Mouse (Mus musculus): ENCODE measurements at regions not wholly inside any gene's neighbourhood (a gene's known extent, or its start where the extent isn't known, plus 50 kb on each side); places are given as distances from the start of the nearest gene placed in this dataset.

DNA sequence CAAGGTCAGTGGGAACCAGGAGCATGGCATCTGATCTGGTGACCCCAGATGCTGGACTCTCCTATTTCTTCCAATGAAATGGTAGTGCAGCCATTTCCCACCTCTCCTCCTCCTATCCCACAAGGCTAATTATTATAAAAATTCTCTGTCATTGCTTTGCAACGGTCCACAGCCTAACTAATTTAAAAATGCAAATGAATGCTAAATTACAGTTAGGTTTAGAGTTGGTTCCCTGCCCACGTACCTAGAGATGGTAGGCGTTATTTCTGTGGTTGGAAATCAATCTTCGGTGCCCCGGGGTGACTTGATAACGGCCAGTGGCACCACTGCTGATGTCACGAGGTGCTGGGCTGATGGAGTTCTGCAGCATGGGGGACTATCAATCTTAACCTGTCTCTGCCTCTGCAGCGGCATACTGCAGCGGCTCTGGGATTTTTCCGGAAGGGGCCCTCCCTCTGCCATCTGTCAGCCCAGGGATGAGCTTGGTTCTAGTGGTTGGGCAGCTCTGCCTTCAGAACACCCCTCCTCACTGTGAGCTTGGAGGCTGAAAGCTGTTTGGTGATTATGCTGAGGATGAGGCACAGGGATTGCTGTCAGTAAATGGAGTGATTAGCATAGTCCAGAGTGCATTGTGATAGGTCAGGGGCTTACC lies 66.5 kb downstream of the Nmur2 start:
- no peak for DNase-seq

GRCm38 (mm10) chr11:55966580-55966979 lies 74.2 kb downstream of the Nmur2 start:
- no peak for DNase-seq

DNA sequence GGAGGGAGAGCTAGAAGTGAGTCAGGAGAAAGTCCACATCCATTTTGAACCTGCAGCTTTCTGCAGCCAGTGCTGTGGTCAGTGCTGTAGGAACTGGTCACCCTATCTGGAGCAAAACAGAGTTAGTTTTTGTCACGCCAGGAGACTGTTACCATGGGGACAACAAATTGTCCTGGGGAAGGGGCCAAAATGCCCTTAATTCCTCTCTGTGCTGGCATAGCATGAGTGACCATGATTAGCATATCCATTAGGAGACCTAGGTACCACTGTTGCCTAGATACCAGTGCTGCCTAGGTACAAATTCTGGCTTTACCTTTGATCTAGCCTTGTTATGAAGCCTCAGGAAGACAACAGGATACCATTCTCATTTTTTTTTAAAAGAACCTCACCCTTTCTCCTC lies 82.4 kb downstream of the Nmur2 start:
- peak in 1 of 2 experiments; percentile 2 for DNase-seq

GRCm38 (mm10) chr11:55957355-55957754 lies 83.5 kb downstream of the Nmur2 start:
- no peak for DNase-seq

DNA sequence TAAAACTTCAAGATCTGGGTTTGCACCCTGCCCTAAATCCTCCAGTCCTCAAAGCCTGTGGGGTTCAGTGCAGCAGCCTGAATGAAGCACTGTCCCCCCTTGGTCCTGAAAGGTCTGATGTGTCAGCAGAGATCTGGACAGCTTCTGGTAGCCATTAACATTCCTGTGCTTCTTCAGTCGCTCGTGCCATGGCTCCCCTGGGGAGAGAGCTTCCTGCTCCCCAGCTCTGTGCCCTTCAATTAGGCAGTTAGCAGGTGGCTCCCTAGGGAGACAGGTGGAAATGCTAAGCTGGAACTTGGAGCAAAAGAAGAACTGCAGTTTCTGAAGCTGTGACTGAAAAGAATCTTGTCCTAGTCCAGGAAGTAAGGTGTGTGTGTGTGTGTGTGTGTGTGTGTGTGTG lies 87.1 kb downstream of the Nmur2 start:
- DNase-seq: no peak

GRCm38 (mm10) chr11:55949596-55949995 lies 91.2 kb downstream of the Nmur2 start:
- DNase-seq: no peak

- no peak for DNase-seq
Measured at GRCm38 (mm10) chr11:55946629-55947240, 94.1 kb downstream of the Nmur2 start.

DNA sequence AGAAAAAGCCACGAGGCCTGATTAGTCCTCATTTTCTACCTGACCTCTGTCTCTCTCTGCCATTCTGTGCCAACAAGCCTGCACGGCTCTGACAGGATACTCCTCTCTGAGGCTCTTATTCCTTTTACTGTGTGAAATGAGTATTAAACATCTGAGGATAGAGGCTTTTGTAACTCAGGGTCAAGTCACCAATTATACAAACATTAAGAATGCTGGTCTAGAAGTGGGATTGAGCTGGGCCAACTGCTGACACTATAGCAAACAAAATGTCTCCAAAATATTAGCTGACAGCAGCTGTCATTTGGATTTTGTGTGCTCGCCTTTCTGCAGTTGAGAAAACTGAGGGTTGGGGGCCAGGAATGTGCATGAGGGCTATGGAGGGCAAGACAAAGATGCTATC lies 94.8 kb downstream of the Nmur2 start:
- DNase-seq: no peak

GRCm38 (mm10) chr11:55939983-55940382 lies 100.8 kb downstream of the Nmur2 start:
- DNase-seq: no peak

DNA sequence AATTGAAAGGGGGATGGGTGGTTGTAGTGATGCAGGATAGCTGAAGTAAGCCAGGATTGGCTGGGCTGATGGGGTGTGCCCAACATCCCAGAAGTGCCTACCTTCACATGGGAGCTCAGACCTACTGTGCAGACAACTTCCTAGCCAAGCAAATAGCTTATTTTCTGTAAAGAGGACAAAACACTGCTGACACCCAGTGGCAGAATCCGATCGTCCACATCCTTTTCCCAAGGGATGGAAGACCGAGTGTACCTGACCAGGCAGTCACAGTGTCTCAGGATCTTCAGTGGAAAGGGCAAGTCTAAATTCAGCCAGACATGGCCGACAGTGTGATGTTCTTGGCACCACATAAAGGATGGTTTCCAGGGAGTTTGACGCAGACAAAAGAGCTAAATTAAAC lies 114.4 kb downstream of the Nmur2 start:
- DNase-seq: no peak

DNA sequence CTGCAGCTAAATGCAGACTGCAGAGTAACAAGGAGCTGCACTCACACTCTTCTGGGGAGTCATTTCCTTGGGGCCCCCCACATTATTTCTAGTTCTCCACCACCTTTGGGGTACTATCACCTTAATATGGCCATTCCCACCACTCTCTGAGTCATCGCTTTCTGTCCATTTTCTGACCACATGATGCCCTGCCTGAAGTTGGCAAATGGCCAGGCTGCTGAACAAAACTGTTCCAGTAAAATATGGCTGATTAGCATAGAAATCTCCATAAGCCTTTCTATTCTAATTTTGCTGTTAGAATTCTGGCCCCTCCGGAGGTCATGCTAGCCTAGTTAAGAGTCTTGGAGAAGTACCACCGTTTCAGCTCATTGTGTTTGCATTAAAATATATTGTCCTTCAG lies 121.7 kb downstream of the Nmur2 start:
- DNase-seq: peak in 1 of 2 experiments; percentile 1

GRCm38 (mm10) chr11:55918411-55918810 lies 122.4 kb downstream of the Nmur2 start:
- no peak for DNase-seq

DNA sequence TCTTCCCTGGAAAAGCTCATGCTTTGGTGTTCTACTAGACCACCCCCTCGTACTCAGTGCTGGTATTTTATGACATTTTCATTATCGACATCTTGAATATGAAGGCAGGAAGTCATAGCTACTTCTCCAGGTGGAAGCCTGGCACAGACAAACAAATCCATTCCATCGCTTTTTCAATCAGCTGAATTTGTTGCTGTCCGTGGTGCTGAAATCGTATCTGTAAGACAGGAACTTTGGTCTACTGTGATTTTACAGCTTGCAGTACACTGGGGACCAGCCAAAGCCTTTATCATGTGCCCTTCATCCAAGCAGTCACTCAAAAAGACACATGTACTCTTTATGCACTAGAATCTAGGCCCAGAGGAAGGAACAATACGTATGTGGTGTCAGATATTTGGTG lies 143.3 kb downstream of the Nmur2 start:
- peak; percentile 12 to 71 for DNase-seq

DNA sequence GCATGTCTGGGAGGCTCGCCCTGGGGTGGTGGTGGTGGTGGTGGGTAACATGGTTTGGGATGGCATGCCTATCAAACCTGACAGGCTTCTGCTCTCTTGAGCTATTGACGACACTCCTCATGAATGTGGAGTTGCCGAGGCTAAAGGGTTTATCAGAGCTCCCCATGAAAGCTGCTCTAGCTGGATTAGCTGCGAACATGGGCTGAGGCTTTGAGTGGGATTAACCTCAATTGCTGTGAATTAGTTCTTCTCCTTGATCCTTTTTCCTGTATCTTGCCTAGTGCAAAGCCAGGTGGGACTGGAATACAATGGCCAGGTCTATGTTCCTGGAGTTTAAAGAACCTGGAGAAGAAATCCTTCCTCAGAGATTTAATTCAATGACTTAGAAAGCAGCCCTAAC lies 150.6 kb downstream of the Nmur2 start:
- no peak for DNase-seq

DNA sequence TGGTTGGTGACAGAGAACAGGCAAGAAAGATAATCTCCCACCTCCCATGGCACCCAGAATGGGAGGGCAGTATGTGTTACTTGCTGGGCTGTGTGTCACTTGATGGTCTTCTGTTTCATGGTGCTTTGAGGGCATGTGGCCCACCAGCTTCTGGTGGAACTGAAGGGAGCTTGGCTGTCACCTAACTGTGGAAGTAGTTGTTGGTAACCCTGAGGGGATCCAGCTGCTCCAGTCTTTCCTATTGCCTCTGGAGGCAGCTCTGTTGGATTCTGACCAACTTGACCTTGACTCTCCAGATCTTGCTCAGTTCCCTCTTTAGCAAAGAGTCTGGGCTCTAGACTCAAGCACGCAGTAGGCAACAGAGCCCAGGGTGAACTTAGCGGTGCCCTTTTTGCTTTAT lies 162.2 kb downstream of the Nmur2 start:
- no peak for DNase-seq

GRCm38 (mm10) chr11:55867141-55867540 lies 173.7 kb downstream of the Nmur2 start:
- DNase-seq: no peak

DNA sequence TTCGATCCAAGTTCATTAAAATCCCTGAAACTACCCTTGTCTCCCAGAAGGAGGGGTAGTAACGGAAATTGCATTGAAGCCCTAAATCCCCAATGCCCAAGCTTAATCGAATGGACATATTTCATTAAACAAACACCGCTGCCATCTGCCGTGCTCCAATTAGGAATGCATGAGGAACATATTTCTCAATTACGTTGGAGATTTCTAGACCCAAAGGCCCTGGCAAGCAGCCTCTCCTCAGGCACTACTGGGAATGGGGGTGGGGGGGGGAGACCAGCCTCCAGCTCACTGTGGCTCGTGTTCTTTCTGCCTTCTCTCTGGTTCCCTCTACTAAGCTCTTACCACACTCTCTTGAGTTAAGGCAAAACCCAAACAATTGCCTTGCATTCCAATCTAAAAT lies 181.6 kb downstream of the Nmur2 start:
- DNase-seq: no peak

DNA sequence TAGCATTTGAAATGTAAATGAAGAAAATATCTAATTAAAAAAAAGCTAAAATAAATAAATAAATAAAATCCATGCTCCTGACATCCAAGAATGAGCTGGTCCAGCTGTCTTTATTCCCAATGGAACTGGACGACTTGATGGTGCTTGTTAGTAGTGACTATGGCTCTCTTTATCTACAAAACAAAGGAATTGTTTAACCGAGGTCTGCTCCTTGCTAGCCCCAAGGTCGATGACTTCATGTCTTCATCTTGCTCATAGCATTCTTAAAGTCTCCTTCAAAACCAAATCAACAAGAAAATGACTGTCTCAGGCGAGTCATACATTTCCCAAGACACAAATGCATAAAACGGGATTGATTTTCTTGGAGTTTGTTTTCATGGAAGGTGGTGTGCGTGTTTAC lies 212.5 kb upstream of the Glra1 start:
- no peak for DNase-seq

- no peak for DNase-seq
Measured at GRCm38 (mm10) chr11:55816566-55816965, 208.6 kb upstream of the Glra1 start.

DNA sequence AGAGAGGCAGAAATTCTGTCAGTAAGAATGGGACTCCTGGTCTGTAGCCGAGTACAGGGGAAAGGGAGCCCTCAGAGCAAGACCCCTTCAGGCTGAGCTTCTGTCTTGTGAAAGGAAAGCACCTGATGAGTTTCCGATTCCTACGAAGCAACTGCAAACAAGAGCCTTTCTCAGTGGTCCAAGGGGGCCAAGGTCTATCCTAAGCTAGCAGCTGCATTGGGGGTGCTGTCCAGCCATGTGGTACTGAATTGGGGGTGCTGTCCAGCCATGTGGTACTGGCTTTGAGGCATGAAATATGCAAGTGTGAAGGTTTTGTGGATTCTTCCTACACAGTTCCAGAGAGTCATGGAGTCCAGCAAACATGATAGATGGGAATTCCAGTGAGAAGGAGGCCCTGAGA lies 202.7 kb upstream of the Glra1 start:
- DNase-seq: no peak

DNA sequence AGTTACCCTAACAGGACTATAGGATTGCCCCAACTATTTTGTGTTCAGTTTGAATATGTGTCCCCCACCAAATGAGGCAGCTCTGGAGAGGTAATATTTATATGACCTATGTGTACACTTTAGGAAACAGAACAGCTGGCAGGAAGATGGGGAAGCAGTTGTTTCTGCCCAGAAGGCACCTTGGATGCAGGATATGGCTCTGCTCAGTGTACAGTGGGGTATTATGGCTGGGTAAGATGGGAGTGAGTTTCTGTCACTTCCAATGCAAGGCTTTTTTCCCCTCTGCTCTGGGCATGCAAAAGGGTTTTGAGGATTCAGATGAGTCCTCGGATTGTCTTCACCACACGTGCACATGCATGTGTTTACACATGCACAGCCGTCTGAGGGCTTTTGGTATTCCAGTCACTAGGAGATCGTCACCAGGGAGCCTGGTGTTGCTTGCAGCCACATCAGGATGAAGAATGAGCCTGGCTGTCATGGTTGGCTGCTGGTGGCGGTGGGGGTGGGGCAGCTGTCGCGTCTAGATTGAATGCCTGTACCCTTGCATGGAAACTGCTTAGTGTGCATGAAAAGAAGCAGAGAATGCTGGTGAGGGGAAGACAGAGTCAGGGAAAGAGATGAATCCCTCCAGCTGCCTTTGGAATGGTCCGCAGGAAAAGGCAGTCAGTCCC lies 183.3 kb upstream of the Glra1 start:
- DNase-seq: no peak

DNA sequence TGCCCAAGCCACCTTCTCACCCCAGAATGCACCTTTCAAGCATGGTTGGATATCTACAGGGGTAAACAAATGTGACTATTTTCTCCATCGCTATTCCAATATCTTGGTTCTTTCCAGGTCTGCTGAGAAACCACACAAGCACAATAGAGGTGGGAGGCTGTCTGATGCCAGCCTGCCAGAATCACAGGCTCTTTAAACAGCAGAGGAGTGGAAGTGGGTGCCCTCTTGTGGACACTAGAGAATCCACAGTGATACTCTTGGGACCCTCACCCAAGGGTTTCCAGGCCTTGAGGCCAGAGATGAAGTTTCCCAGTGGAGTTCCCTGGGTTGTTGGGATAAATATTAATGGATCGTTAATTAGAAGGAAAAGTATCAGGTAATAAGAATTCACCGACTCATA lies 181.6 kb upstream of the Glra1 start:
- peak in 1 of 2 experiments; percentile 1 for DNase-seq

- DNase-seq: no peak
Measured at GRCm38 (mm10) chr11:55781044-55781443, 173.0 kb upstream of the Glra1 start.

DNA sequence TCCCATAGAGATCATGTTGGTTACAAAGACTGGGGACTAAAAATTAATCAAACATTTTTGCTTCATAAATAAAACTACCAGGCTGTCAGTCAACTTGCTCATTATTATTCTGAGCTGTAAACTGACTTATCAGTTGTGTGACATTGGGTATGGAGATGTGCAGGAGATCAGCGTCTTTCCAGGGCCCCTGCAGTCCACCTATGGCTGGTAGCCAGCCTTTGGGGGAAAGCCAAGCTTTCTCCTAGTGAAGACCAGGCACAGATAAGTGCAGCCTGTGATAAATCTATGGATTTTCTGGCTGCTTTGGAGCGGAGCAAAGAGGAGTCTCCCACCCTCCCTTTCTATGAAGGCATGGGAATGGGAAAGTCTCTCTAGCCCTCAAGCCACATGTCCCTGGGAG lies 172.0 kb upstream of the Glra1 start:
- no peak for DNase-seq

All from kidney, postnatal 36 days (tissue).